Mouse (Mus musculus) CH12.LX (cell line): Measurements from ENCODE around the gene Ern1.

Experiments
- CTCF ChIP-seq, 2 experiments: IDR thresholded peaks in 1 of 2; conservative IDR thresholded peaks in 1 of 2; 2 replicates each; pipeline ENCODE4 v1.5.1; 2011 to 2012; ENCODE audit warnings: low read depth in 2 of 2, low read length in 2 of 2, improper control_type of control experiment in 1 of 2, inconsistent platforms in 1 of 2, mild to moderate bottlenecking in 1 of 2, moderate library complexity in 1 of 2
- E2F4 ChIP-seq: IDR thresholded peaks from 2 replicates; pipeline ENCODE4 v1.6.1; 2011; ENCODE audit warnings: low read depth, low read length, improper control_type of control experiment; ENCODE audit not compliant: insufficient replicate concordance
- EP300 ChIP-seq: IDR thresholded peaks from 2 replicates; pipeline ENCODE4 v1.6.1; 2011; ENCODE audit warnings: low read length, improper control_type of control experiment
- ETS1 ChIP-seq: conservative IDR thresholded peaks from 2 replicates; pipeline ENCODE4 v1.6.1; 2012; ENCODE audit warnings: low read depth, mild to moderate bottlenecking, inconsistent platforms, low read length, improper control_type of control experiment, moderate library complexity
- MAFK ChIP-seq: IDR thresholded peaks from 2 replicates; pipeline ENCODE4 v1.6.1; 2011; ENCODE audit warnings: low read length, improper control_type of control experiment; ENCODE audit not compliant: insufficient replicate concordance
- MYC ChIP-seq: IDR thresholded peaks from 2 replicates; pipeline ENCODE4 v1.6.1; 2011; ENCODE audit warnings: low read depth, mild to moderate bottlenecking, improper control_type of control experiment, low read length
- PAX5 ChIP-seq: IDR thresholded peaks from 2 replicates; pipeline ENCODE4 v1.6.1; 2012; ENCODE audit warnings: low read length, inconsistent platforms, mixed read lengths
- POLR2A ChIP-seq: IDR thresholded peaks from 2 replicates; pipeline ENCODE4 v1.6.1; 2011; ENCODE audit warnings: low read depth, mild to moderate bottlenecking, improper control_type of control experiment, low read length
- POLR2AphosphoS2 ChIP-seq: IDR thresholded peaks from 2 replicates; pipeline ENCODE4 v1.6.1; 2011; ENCODE audit warnings: low read depth, low read length, improper control_type of control experiment
- UBTF ChIP-seq: IDR thresholded peaks from 2 replicates; pipeline ENCODE4 v1.6.1; 2012; ENCODE audit warnings: low read depth, mild to moderate bottlenecking, inconsistent platforms, low read length, improper control_type of control experiment, moderate library complexity
- USF1 ChIP-seq: IDR thresholded peaks from 2 replicates; pipeline ENCODE4 v1.6.1; 2014; ENCODE audit warnings: low read depth, mild to moderate bottlenecking, inconsistent platforms, low read length, improper control_type of control experiment
- ZNF384 ChIP-seq: IDR thresholded peaks from 2 replicates; pipeline ENCODE4 v1.6.1; 2012; ENCODE audit warnings: low read depth, low read length, improper control_type of control experiment, inconsistent platforms

- TF ChIP-seq USF1, result no peak
- no peak for TF ChIP-seq CTCF (conservative IDR thresholded peaks at IDR 0.05 in 1 of 2, IDR thresholded peaks at IDR 0.05 in 1 of 2; ENCODE audit: low read depth in 2 of 2, low read length in 2 of 2)
- no peak for TF ChIP-seq EP300
- no peak for TF ChIP-seq POLR2AphosphoS2
- TF ChIP-seq MAFK, result no peak
- no peak for TF ChIP-seq POLR2A
- no peak for TF ChIP-seq UBTF
- TF ChIP-seq PAX5, result no peak
- no peak for TF ChIP-seq ETS1
- no peak for TF ChIP-seq MYC
- no peak for TF ChIP-seq E2F4
- TF ChIP-seq ZNF384, result no peak
Observed at GRCm38 (mm10) chr11:106428556-106428955, 59.1 kb downstream of the Ern1 start.
